Mouse (Mus musculus) spleen, adult 2 months (tissue): ENCODE results near the gene Zfp385b. TPM values are rescaled to one million over a fixed set of nuclear protein-coding genes. Genes with fewer than 3 reads are reported as not detected.

Experiments used
- DNase-seq, 2 experiments: peaks; one replicate each; pipeline versions ENCODE4 v3.0.0 to v3.0.0-alpha.2; 2012 to 2021; ENCODE audit warnings: low spot score in 2 of 2, low read depth in 1 of 2
- H3K27ac ChIP-seq: fragments of 200-500 bp; 2 replicates; pipeline ENCODE4 v1.5.1; 2012; ENCODE audit warnings: low read length, inconsistent platforms; ENCODE audit not compliant: insufficient read depth
- H3K27me3 ChIP-seq: fragments of 200-500 bp; 2 replicates; pipeline ENCODE4 v1.6.1; 2012; ENCODE audit warnings: mild to moderate bottlenecking, moderate library complexity, low read length, inconsistent platforms; ENCODE audit not compliant: control insufficient read depth, insufficient read depth
- H3K36me3 ChIP-seq: fragments of 200-500 bp; 2 replicates; pipeline ENCODE4 v1.6.1; 2012; ENCODE audit warnings: mild to moderate bottlenecking, low read length, inconsistent platforms; ENCODE audit not compliant: control insufficient read depth, insufficient read depth
- H3K4me1 ChIP-seq: fragments of 200-500 bp; 2 replicates; pipeline ENCODE4 v1.6.1; 2011; ENCODE audit warnings: inconsistent platforms; ENCODE audit not compliant: control insufficient read depth, insufficient read depth, insufficient read length
- H3K4me3 ChIP-seq: fragments of 200-500 bp; 2 replicates; pipeline ENCODE4 v1.5.1; 2011; ENCODE audit warnings: mild to moderate bottlenecking, inconsistent platforms; ENCODE audit not compliant: insufficient read depth, insufficient read length; ENCODE audit errors: extremely low read depth
- CTCF ChIP-seq: fragments of 200-500 bp; IDR thresholded peaks from 2 replicates; pipeline ENCODE4 v1.5.1; 2011; ENCODE audit warnings: mild to moderate bottlenecking, inconsistent platforms; ENCODE audit not compliant: insufficient read depth, insufficient read length, insufficient replicate concordance; ENCODE audit errors: extremely low read depth
- POLR2A ChIP-seq: fragments of 200-500 bp; IDR thresholded peaks from 2 replicates; pipeline ENCODE4 v1.6.1; 2011; ENCODE audit warnings: low read depth, low read length, inconsistent platforms
- WGBS: fragments of 180-500 bp; shearing (Covaris S2); methylation state at CpG from one replicate; pipeline ENCODE4 v1.1.7; 2018; 5-methylcytosine and 5-hydroxymethylcytosine counted together
- polyA plus RNA-seq: library from polyadenylated mRNA; depleted of rRNA; stranded (reverse); fragments of >200 nt; gene quantifications from 2 replicates; pipeline ENCODE4 v1.2.3, GENCODE M21; 2012

The Zfp385b gene
- polyA plus RNA-seq, 1 experiment, result not detected

DNA sequence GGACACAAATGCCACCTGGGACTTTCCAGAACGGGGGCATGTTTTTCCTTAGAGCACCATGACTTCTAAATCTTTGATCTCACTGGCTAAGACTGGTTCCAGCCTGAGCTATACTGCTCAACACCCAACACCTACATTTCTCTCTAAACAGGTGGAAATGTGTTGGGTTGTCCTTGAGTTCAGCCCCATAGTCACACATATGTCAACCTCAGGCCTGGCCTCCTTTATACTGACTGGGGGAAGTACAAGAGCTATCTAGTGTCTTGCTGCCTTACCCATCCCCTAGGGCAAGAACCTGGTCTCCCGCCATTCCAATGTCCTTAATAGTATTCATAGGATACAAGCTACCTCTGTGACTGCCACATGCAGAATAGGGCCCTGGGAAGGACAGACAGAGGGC lies 378.8 kb downstream of the Zfp385b start:
- Histone ChIP-seq H3K36me3 (no peaks in the 10 kb centered on the region), H3K4me3 (no peak overlapping the region), H3K27ac (no peak overlapping the region), H3K27me3 (no peaks in the 10 kb centered on the region), H3K4me1 (no peaks in the 10 kb centered on the region)
- TF ChIP-seq POLR2A (no peak), CTCF (no peak)
- 82% methylated on average over 2 of the region's 2 CpGs for WGBS
- DNase-seq, result no peak

DNA sequence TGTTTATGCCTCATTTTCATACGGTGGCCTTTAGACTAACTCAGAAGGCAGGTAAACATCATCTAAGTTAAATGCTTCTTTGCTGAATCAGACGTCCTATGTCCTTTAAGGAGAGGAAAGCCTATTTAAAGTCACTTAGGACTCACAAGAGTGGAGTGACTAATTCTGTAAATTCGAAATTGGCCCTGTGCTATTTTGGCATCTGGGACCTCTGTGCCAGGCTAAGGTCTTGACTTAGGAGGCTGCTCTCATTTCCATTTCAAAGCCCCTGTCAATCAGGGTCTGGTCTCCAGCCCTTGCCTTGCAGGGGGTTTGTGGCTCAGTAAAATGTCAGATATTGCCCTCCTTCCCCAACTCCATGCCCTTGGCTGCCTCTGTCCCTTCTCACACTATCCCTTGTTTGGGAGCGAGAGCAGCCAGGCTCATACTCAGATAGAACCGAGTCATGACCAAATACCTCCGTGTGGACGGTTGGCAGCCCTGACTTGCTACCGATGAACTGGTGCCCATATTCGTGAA lies 383.1 kb downstream of the Zfp385b start:
- Histone ChIP-seq H3K4me1 (no peaks in the 10 kb centered on the region), H3K4me3 (no peak overlapping the region), H3K27me3 (no peaks in the 10 kb centered on the region), H3K36me3 (no peaks in the 10 kb centered on the region), H3K27ac (no peak overlapping the region)
- DNase-seq, result no peak
- WGBS, result 80% methylated on average over 9 of the region's 9 CpGs
- TF ChIP-seq CTCF (no peak), POLR2A (no peak)

DNA sequence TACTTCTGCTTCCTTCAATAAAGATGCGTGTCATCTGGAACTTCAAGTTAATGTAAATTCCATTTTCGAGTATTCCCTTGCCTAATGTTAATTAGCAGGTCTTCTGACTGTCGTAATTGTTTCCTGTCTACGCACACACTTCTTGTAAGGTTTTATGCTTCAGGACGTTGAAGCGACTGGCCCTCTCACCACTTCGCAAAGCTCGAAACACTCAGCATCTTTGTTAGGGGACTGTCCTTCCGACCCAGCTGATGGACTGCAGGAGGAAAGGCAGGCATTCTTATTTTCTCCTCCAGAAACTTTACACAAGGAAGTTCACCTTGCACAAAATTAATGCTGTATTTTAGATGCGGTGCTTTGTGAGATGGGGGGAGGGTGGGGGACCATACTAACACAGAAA lies 400.0 kb downstream of the Zfp385b start:
- Histone ChIP-seq H3K36me3 (no peaks in the 10 kb centered on the region), H3K27me3 (no peaks in the 10 kb centered on the region), H3K4me3 (no peak overlapping the region), H3K4me1 (no peaks in the 10 kb centered on the region), H3K27ac (no peak overlapping the region)
- DNase-seq, result no peak
- WGBS, result 63% methylated on average over 10 of the region's 10 CpGs
- TF ChIP-seq CTCF (no peak), POLR2A (no peak)

DNA sequence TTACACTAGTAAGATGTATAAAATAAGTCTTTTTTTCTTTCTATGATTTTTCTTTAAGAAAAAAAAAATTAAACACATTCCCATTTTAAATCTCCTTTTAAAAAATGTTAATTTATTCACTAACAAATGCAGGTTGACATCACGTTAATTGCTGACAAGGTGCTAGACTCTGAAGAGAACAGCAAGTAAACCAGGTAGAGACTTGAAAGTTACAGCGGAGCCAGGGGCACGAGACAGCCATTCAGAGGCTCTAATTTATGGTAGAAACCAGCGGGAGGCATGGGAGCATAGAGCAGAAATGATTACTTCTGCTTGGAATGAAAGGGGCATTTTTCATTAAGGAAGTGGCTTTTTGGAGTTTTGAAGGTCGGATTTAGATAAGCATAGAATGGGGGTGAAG lies 401.4 kb downstream of the Zfp385b start:
- Histone ChIP-seq H3K27me3 (no peaks in the 10 kb centered on the region), H3K27ac (no peak overlapping the region), H3K4me1 (no peaks in the 10 kb centered on the region), H3K36me3 (no peaks in the 10 kb centered on the region), H3K4me3 (no peak overlapping the region)
- no peak for DNase-seq
- WGBS, result 44% methylated on average over 5 of the region's 5 CpGs
- TF ChIP-seq CTCF (no peak), POLR2A (no peak)

DNA sequence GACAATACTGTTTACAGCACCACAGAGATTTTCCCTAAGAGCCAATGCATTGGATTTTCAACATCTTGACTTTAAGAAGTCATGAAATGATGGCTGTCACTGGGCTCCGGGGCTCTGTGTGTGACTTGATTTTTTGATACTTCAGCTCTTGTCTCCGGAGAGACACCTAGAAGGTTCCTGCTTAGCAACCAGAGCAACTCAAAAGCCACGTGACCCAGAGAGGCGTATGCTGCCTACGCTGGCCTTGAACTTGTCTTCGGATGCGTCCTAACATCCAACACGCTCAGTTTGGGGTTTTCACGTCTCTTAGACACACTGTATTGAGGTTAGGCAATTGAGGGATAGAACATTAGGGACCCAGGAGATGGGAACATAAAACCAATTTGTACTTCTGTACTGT lies 407.3 kb downstream of the Zfp385b start:
- Histone ChIP-seq H3K4me1 (no peaks in the 10 kb centered on the region), H3K4me3 (no peak overlapping the region), H3K27ac (no peak overlapping the region), H3K36me3 (no peaks in the 10 kb centered on the region), H3K27me3 (no peaks in the 10 kb centered on the region)
- TF ChIP-seq CTCF (no peak), POLR2A (no peak)
- no peak for DNase-seq
- WGBS, result 92% methylated on average over 9 of the region's 9 CpGs

DNA sequence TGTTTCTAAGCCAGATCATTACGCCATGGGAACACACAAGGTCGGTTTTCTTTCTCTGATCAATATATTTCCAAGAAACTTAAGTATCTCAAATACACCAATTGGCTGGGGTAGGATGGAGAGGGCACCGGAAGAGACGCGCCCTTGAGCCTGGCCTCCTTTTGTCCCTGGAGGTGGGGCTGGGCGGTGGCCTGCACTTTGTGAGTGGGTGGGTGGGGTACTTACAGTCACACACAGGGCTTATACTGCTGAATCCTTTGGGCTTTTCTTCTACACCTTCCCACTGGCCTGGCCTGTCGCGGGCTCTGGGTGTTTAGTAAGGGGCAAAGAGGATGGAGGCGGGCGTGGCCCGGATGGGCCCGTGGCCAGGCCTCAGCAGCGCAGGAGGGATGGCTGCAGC lies 407.8 kb downstream of the Zfp385b start:
- H3K36me3 ChIP-seq, result no peaks in the 10 kb centered on the region
- H3K4me3 ChIP-seq, result no peak overlapping the region
- DNase-seq, result no peak
- TF ChIP-seq CTCF (no peak), POLR2A (no peak)
- 80% methylated on average over 13 of the region's 13 CpGs for WGBS
- H3K4me1 ChIP-seq, result no peaks in the 10 kb centered on the region
- no peaks in the 10 kb centered on the region for H3K27me3 ChIP-seq
- no peak overlapping the region for H3K27ac ChIP-seq

DNA sequence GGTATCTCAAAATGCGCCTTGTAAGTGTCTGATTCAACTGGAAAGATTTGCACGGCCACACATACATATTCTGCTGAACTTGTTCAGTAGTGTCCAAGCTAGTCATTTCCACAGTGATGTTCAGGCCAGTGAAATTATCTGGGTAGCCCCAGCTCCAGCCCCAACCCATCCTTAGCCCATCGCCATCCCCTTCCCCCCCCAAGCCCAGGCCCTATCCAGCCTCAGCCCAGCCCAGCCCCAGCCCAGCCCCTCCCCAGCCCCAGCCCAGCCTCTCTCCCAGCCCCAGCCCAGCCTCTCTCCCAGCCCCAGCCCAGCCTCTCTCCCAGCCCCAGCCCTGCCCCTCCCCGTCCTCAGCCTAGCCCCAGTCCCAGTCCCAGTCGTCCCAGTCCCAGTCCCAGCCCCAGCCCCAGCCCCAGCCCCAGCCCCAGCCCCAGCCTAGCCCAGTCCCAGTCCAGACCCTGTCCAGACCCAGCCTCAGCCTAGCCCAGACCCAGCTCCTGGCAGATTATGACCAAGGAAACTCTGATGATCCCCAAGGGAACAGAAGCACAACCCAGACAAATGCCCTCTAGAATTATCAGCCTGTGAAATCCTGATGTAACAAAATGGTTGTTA lies 409.8 kb downstream of the Zfp385b start:
- H3K4me3 ChIP-seq, result no peak overlapping the region
- WGBS, result 80% methylated on average over 4 of the region's 5 CpGs
- no peak for DNase-seq
- H3K27ac ChIP-seq, result no peak overlapping the region
- TF ChIP-seq POLR2A (no peak), CTCF (no peak)
- H3K27me3 ChIP-seq, result no peaks in the 10 kb centered on the region
- no peaks in the 10 kb centered on the region for H3K36me3 ChIP-seq
- no peaks in the 10 kb centered on the region for H3K4me1 ChIP-seq
